Mouse (Mus musculus): ENCODE measurements around the gene Cnbp.

Gene Cnbp

GRCm38 (mm10) chr6:87850900-87851614, at the start of gene Cnbp:
Gene Cnbp (minus strand): TSS chr6:87851106.
- peak; percentile 100 for DNase-seq

GRCm38 (mm10) chr6:87898028-87898427, 47.1 kb upstream of the Cnbp start:
- no peak for DNase-seq

- DNase-seq = no peak
Observed at GRCm38 (mm10) chr6:87893931-87894330, 43.0 kb upstream of the Cnbp start.

- DNase-seq = peak; percentile 100
Observed at GRCm38 (mm10) chr6:87887594-87888233, 36.8 kb upstream of the Cnbp start, which contains the start of gene Copg1. Gene Copg1 (plus strand): TSS chr6:87887814.

- DNase-seq = no peak
Observed at GRCm38 (mm10) chr6:87886721-87887120, 35.8 kb upstream of the Cnbp start.

GRCm38 (mm10) chr6:87882816-87883215, 31.9 kb upstream of the Cnbp start:
- no peak for DNase-seq

GRCm38 (mm10) chr6:87882221-87882620, 31.3 kb upstream of the Cnbp start:
- DNase-seq = no peak

- DNase-seq = no peak
Observed at GRCm38 (mm10) chr6:87879628-87880027, 28.7 kb upstream of the Cnbp start.

- DNase-seq = no peak
Observed at GRCm38 (mm10) chr6:87879010-87879409, 28.1 kb upstream of the Cnbp start.

- DNase-seq = peak; percentile 97
Observed at GRCm38 (mm10) chr6:87876068-87876643, 25.2 kb upstream of the Cnbp start.

GRCm38 (mm10) chr6:87875562-87875961, 24.7 kb upstream of the Cnbp start:
- no peak for DNase-seq

GRCm38 (mm10) chr6:87875083-87875482, 24.2 kb upstream of the Cnbp start:
- peak; percentile 98 for DNase-seq

GRCm38 (mm10) chr6:87873963-87874362, 23.1 kb upstream of the Cnbp start:
- no peak for DNase-seq

GRCm38 (mm10) chr6:87873104-87873503, 22.2 kb upstream of the Cnbp start:
- peak; percentile 98 for DNase-seq

GRCm38 (mm10) chr6:87871240-87871639, 20.3 kb upstream of the Cnbp start:
- no peak for DNase-seq

GRCm38 (mm10) chr6:87870440-87870839, 19.5 kb upstream of the Cnbp start:
- DNase-seq = no peak

GRCm38 (mm10) chr6:87868871-87869506, 18.1 kb upstream of the Cnbp start:
- DNase-seq = peak; percentile 98

GRCm38 (mm10) chr6:87867256-87867655, 16.4 kb upstream of the Cnbp start:
- DNase-seq = no peak

GRCm38 (mm10) chr6:87866211-87866610, 15.3 kb upstream of the Cnbp start:
- DNase-seq = peak; percentile 92

GRCm38 (mm10) chr6:87857071-87857470, 6.2 kb upstream of the Cnbp start:
- no peak for DNase-seq

GRCm38 (mm10) chr6:87853446-87853845, 2.5 kb upstream of the Cnbp start:
- no peak for DNase-seq

GRCm38 (mm10) chr6:87851871-87852270, 965 bp upstream of the Cnbp start:
- no peak for DNase-seq

GRCm38 (mm10) chr6:87850155-87850899, 579 bp downstream of the Cnbp start:
- DNase-seq = no peak
